Mouse (Mus musculus) erythroblast, embryonic 14.5 days (primary cell): Measurements from ENCODE around the gene Rnaseh2b.

ENCODE experiments used
- GATA1 ChIP-seq: IDR thresholded peaks from 2 replicates; pipeline ENCODE4 v1.6.1; 2012; ENCODE audit warnings: low read length, inconsistent platforms, mixed read lengths
- TAL1 ChIP-seq: IDR thresholded peaks from 3 replicates; pipeline ENCODE4 v1.6.1; 2012; ENCODE audit warnings: low read length, inconsistent platforms, mixed read lengths

DNA sequence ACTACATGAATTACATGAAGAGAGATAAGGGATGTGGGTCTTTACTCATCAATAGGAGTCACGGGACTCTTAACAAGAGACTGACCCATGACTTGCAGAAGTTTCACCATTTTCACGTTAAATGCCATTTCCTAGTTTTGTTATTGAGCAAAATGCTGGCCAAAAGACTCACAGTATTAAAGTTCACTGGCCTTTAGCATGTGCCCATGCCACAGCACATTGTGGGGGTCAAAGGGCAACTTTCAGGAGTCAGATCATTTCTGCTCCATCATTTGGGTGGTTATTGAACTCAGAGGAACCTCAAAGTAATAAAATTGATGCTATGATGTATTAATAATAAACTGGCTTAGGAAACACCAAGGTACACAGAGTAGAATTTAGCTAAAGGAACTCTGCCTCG, 37.2 kb downstream of the Rnaseh2b start:
- TF ChIP-seq GATA1: no peak
- no peak for TF ChIP-seq TAL1
